Mouse (Mus musculus): ENCODE data around the gene A630089N07Rik.
A peak's percentile ranks its signal among the peaks of the same experiment; 100 is the strongest.
"Not testable (repeated sequence)": the region's sequence is repeated elsewhere in the genome, so short reads cannot be mapped to it uniquely, and the experiment has no call there.

- TF ChIP-seq CTCF (IDR thresholded peaks at IDR 0.05; ENCODE audit: borderline replicate concordance, insufficient read depth, low read depth, low read length) = not testable (repeated sequence)
- TF ChIP-seq POLR2A (IDR thresholded peaks at IDR 0.05; ENCODE audit: borderline replicate concordance, insufficient read depth, low read length) = 0 out of 2 replicates have a peak, but pooled peaks have one; percentile 12
These were observed at the start of gene A630089N07Rik for GRCm38 (mm10) chr16:98081889-98082818.

Data from cerebellum, adult 2 months (tissue).